ENCODE assay signal across 8 mouse cellular contexts in the genomic region with DNA sequence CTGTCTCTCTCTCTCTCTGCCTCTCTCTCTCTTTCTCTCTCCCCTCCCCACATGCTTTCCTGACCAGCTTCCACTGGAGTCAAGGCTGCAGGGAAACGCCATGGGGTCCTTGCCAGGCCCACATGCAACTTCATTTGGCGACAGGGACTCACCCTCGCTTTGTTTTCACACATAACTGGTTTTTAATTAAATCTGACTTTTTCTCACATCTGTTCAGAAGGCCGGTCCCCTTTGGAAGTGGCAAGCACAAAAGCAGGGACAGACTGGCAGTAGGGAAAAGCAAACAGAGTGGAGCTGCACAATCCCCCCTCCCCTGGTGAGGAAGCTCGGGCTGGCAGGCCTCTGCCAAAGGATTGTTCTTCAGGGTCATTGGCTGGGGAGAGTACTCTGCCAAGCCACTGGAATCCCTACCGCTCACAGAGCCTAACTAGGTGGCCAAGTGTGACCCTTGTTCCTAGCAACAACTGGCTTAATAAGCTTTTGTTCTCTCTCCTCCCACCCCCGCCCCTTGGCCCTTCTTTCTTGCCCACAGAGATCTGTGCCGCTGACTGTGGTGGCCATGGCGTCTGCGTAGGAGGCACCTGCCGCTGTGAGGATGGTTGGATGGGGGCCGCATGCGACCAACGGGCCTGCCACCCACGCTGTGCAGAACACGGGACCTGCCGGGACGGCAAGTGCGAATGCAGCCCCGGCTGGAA.
A peak's percentile ranks its signal among the peaks of the same experiment; 100 is the strongest.
DNase-seq lines count a peak whose midpoint lies in the region; ATAC-seq lines count a peak whose summit lies in the region.

No protein-coding gene starts in this region.

- peaks cover 27% of the 10 kb centered on the region for H3K4me1 ChIP-seq in hindbrain, embryonic 14.5 days (replicated peaks; ENCODE audit: control insufficient read depth, insufficient read depth, low read length)
- H3K4me1 ChIP-seq in neural tube, embryonic 15.5 days, result peaks cover 45% of the 10 kb centered on the region

- DNase-seq in ES-CJ7 (ENCODE audit: low read depth, low spot score), result peak; percentile 9
- peak; percentile 82 for DNase-seq in adrenal gland, adult 2 months
- DNase-seq in fat pad, adult 2 months (ENCODE audit: extremely low read depth, low read depth, low spot score), result peak; percentile 23
- DNase-seq in hindbrain, embryonic 14.5 days (ENCODE audit: low spot score), result peak; percentile 60
- DNase-seq in left cerebral cortex, adult 11 months (ENCODE audit: low spot score), result peak; percentile 54
- no peak for DNase-seq in spleen, postnatal 10 days (ENCODE audit: low spot score in 2 of 2)
- no peak for DNase-seq in gastrocnemius, adult 8-10 months (ENCODE audit: low spot score in 2 of 2)

- no peaks in the 10 kb centered on the region for H3K36me3 ChIP-seq in hindbrain, embryonic 14.5 days (replicated peaks; ENCODE audit: control insufficient read depth, insufficient read depth)
- H3K36me3 ChIP-seq in neural tube, embryonic 15.5 days, result no peaks in the 10 kb centered on the region

- peak overlapping the region; percentile 80 for H3K27ac ChIP-seq in hindbrain, embryonic 14.5 days
- H3K27ac ChIP-seq in neural tube, embryonic 15.5 days (replicated peaks), result peak overlapping the region; percentile 82

- peak overlapping the region; percentile 36 for H3K4me2 ChIP-seq in hindbrain, embryonic 14.5 days (replicated peaks)
- H3K4me2 ChIP-seq in neural tube, embryonic 15.5 days, result peak overlapping the region; percentile 31

- ATAC-seq in hindbrain, embryonic 14.5 days (ENCODE audit: low FRiP score), result peak; percentile 86
- ATAC-seq in neural tube, embryonic 15.5 days (ENCODE audit: low FRiP score), result peak; percentile 87

- H3K4me3 ChIP-seq in hindbrain, embryonic 14.5 days (replicated peaks; ENCODE audit: low read length), result no peak overlapping the region
- no peak overlapping the region for H3K4me3 ChIP-seq in neural tube, embryonic 15.5 days (replicated peaks)

- no peaks in the 10 kb centered on the region for H3K9me3 ChIP-seq in hindbrain, embryonic 14.5 days (ENCODE audit: control insufficient read depth, low read length)
- no peaks in the 10 kb centered on the region for H3K9me3 ChIP-seq in neural tube, embryonic 15.5 days (replicated peaks)

- peak overlapping the region; percentile 28; the same call in 1 of the 2 replicates for H3K9ac ChIP-seq in hindbrain, embryonic 14.5 days
- H3K9ac ChIP-seq in neural tube, embryonic 15.5 days (replicated peaks), result no peak overlapping the region

- no peaks in the 10 kb centered on the region for H3K27me3 ChIP-seq in hindbrain, embryonic 14.5 days (ENCODE audit: control insufficient read depth, insufficient read depth, low read length)
- no peaks in the 10 kb centered on the region for H3K27me3 ChIP-seq in neural tube, embryonic 15.5 days (replicated peaks)

- WGBS in hindbrain, embryonic 14.5 days, result 7% methylated on average over 20 of the region's 20 CpGs
- 22% methylated on average over 20 of the region's 20 CpGs for WGBS in neural tube, embryonic 15.5 days

Comparison
In these comparisons a context has a peak if more than half of its experiments do, and no peak if none do; other contexts are left out.
1. DNase-seq: peak in ES-CJ7 (single experiment), adrenal gland, adult 2 months (single experiment), fat pad, adult 2 months (single experiment), hindbrain, embryonic 14.5 days (single experiment) and left cerebral cortex, adult 11 months (single experiment); none in spleen, postnatal 10 days (0 of 2) and gastrocnemius, adult 8-10 months (0 of 2).